Mouse (Mus musculus) stomach, postnatal 0 days (tissue): ENCODE measurements at regions not wholly inside any gene's neighbourhood (a gene's known extent, or its start where the extent isn't known, plus 50 kb on each side); places are given as distances from the start of the nearest gene placed in this dataset.

ENCODE experiments used
- CTCF ChIP-seq: IDR thresholded peaks from 2 replicates; pipeline ENCODE4 v1.5.1; 2016; ENCODE audit warnings: antibody characterized with exemption, low read depth, mild to moderate bottlenecking, moderate library complexity
- EP300 ChIP-seq: optimal IDR thresholded peaks from 2 replicates; pipeline ENCODE3; 2016; ENCODE audit warnings: antibody characterized with exemption

- TF ChIP-seq CTCF: no peak
- no peak for TF ChIP-seq EP300
Measured at GRCm38 (mm10) chr3:123810943-123811499, 120.4 kb upstream of the Ndst3 start.
